Mouse (Mus musculus): Measurements from ENCODE around the gene Pitpnc1.

DNA sequence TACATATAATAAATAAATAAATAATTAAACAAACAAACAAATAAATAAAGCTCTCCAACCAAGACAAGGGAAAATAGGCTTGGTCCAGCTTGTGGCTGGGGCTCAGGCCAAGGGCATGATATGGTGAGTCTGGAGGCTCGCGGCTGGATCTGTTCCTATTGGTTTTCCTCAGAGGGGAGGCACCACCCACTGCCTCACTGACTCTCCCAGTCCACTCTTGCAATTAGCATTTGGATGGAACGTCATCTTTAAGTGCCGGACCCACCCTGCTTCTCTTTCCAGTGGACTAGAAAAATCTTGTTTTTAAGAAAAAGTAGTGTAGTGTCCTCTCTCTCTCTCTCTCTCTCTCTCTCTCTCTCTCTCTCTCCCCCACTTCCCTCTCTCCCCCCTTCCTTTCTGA is 204.6 kb downstream of the Pitpnc1 start:
- no peak for TF ChIP-seq POLR2A (IDR thresholded peaks at IDR 0.05; ENCODE audit: borderline replicate concordance, control insufficient read depth, low read depth, low read length)
- TF ChIP-seq CTCF (IDR thresholded peaks at IDR 0.05; ENCODE audit: control insufficient read depth, insufficient read depth, low read length), result no peak

Data from bone marrow, adult 2 months (tissue).